ENCODE assay signal across 13 mouse cellular contexts in genomic region chr6:31522478-31522877, GRCm38 (mm10).
"Had no signal": no experiment of that assay in that cellular context is flagged by ENCODE, and none has a peak within 500 bp of the region (broad histone marks: within the 10 kb centered on the region; RNA-seq: fewer than 3 reads in every experiment).

No protein-coding gene starts in this region.

- H3K9ac ChIP-seq: liver, embryonic 15.5 days; stomach, embryonic 15.5 days had no signal

- H3K27me3 ChIP-seq: liver, embryonic 15.5 days; stomach, embryonic 15.5 days had no signal

- H3K36me3 ChIP-seq: stomach, embryonic 15.5 days had no signal

- H3K4me3 ChIP-seq: limb, embryonic 10.5 days; liver, embryonic 15.5 days; stomach, embryonic 15.5 days had no signal

- H3K27ac ChIP-seq: limb, embryonic 10.5 days; liver, embryonic 15.5 days; stomach, embryonic 15.5 days had no signal

- DNase-seq: kidney, adult 8-10 months; kidney, postnatal 25 days; lung, adult 2 months; lung, postnatal 36 days; right cerebral cortex, postnatal 14 days; thymus, adult 2 months; thymus, postnatal 25 days had no signal

- H3K9me3 ChIP-seq: limb, embryonic 10.5 days; liver, embryonic 15.5 days; stomach, embryonic 15.5 days had no signal

- H3K4me2 ChIP-seq: liver, embryonic 11.5 days; liver, embryonic 15.5 days; stomach, embryonic 15.5 days had no signal

- ATAC-seq: lung, postnatal 0 days; midbrain, embryonic 16.5 days had no signal
